Mouse (Mus musculus): Measurements from ENCODE around the gene Uap1l1. TPM values are rescaled to one million over a fixed set of nuclear protein-coding genes. Genes with fewer than 3 reads are reported as not detected.

Uap1l1 gene
- polyA plus RNA-seq, 1 experiment from 2014 or later: 5.2 TPM

DNA sequence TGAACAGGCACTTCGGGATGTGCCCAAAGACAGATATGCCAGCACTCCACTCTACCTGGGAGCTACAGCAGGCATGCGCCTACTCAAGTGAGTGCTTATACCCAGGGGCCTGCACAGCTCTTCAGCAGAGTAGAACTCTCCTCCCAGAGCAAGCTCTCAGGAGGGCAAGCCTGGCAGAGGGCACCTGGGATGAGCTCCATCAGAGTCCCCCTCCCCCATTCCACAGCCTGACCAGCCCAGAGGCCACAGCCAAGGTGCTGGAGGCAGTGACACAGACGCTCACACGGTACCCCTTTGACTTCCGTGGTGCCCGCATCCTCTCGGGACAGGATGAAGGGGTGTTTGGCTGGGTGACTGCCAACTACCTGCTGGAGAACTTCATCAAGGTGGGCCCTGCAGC is 32.6 kb upstream of the Uap1l1 start:
- Histone ChIP-seq H3K27ac (ENCODE audit: low read length) (no peak overlapping the region), H3K4me3 (ENCODE audit: low read depth, low read length) (no peak overlapping the region), H3K4me1 (ENCODE audit: control insufficient read depth, insufficient read depth, low read length) (peaks cover 7% of the 10 kb centered on the region; the same call in 1 of the 2 replicates), H3K27me3 (ENCODE audit: control insufficient read depth, insufficient read depth, low read depth, low read length) (peaks cover 57% of the 10 kb centered on the region), H3K4me2 (ENCODE audit: low read length) (no peak overlapping the region), H3K9me3 (replicated peaks; ENCODE audit: control insufficient read depth, low read length, poor library complexity, severe bottlenecking) (no peaks in the 10 kb centered on the region), H3K9ac (ENCODE audit: low read depth, low read length) (no peak overlapping the region), H3K36me3 (ENCODE audit: control insufficient read depth, insufficient read depth, low read length) (no peaks in the 10 kb centered on the region)
- ATAC-seq: no peak
- 96% methylated on average over 7 of the region's 7 CpGs for WGBS

DNA sequence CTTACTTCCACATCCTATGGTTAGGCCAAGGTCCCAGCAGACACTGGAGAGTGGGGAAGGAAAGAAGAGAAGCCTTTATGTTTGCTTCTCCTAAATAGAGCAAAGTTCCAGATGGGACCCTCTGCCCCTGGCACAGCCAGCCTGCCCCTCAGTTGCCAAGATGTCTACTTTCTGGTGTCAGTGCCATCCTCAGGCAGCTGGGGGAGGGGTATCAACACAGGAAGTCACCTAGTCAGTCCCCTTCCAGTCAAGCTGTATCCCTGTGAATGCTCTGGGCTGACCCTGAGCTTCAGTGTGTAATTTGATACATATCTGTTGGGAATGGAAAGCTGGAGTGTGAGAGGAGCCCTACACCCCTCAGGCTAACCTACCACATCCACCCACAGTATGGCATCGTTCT is 31.5 kb upstream of the Uap1l1 start:
- 62% methylated on average over 1 of the region's 1 CpGs for WGBS
- H3K4me2 ChIP-seq (ENCODE audit: low read length): no peak overlapping the region
- no peaks in the 10 kb centered on the region for H3K9me3 ChIP-seq (replicated peaks; ENCODE audit: control insufficient read depth, low read length, poor library complexity, severe bottlenecking)
- peaks cover 7% of the 10 kb centered on the region; the same call in 1 of the 2 replicates for H3K4me1 ChIP-seq (ENCODE audit: control insufficient read depth, insufficient read depth, low read length)
- H3K27me3 ChIP-seq (ENCODE audit: control insufficient read depth, insufficient read depth, low read depth, low read length): peaks cover 57% of the 10 kb centered on the region
- H3K9ac ChIP-seq (ENCODE audit: low read depth, low read length): no peak overlapping the region
- no peak overlapping the region for H3K27ac ChIP-seq (ENCODE audit: low read length)
- H3K4me3 ChIP-seq (ENCODE audit: low read depth, low read length): no peak overlapping the region
- H3K36me3 ChIP-seq (ENCODE audit: control insufficient read depth, insufficient read depth, low read length): no peaks in the 10 kb centered on the region
- ATAC-seq: no peak

DNA sequence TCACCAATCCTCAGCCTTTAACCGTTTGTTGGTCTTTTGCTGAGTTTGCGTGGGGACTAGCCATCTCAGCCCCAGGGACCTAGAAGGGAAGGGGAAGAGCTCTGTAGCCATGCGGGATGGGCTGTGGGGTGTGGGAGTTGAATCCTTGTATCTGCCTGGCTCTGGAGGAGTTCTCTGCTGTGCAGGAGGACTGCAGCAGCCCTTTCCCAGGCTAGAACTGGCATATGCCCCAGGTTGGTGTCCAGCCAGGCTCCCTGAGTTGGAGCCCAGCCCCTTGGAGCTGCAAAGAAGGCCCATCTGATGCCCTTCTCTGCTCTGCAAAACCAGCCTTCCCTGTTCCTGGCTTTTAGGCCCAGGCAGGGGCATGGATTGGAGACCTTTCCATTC is 31.1 kb upstream of the Uap1l1 start:
- peak overlapping the region; percentile 63; the same call in 1 of the 2 replicates for H3K4me2 ChIP-seq (ENCODE audit: low read length)
- WGBS: 28% methylated on average over 3 of the region's 3 CpGs

DNA sequence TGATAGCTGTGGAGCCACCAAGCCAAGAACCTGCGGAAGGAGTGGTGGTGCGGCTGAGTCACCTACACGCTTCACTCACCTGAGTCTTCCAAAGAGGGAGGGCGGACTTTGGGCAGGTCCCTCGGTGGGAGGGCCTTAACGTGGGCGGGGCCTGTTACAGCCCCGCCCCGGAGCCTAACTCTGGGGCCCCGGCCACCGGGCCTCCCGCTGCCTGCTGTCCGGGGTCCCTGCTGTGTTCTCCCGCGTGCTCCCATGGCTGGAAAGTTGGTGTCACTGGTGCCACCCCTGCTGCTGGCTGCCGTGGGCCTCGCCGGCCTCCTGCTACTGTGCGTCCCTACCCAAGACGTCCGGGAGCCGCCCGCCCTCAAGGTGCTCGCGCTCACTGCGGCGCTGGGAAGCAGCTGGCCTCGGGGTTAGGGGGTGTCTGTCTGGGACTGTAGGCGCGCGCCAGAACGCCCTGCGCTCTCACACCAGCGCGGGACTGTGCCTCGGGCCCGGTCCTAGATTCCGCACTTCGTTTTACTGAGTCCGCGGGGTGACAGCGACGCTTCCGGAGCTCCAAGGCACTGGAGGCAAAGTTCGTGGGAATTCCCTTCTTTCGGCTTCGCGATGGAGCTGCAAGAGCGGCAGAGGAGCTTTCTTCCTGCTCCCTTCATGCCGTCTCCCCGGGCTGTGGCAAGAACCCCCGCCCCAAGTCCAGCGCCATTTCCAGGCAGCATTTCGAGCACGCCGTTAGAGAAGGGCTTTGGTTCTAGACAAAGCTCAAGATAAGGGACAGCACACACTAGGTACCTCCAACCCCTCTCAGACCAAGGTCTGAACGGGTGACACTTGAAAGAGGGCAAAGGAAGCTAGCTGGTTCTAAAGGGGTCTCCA is 30.5 kb upstream of the Uap1l1 start, which contains the start of gene Entpd2:
Gene Entpd2 (plus strand): TSS at position 154 of the 876 bp plus-strand sequence.
- WGBS: 2% methylated on average over 56 of the region's 57 CpGs
- peak within 1 kb of the TSS; percentile 63 for H3K4me2 ChIP-seq (ENCODE audit: low read length)
- H3K4me3 ChIP-seq (ENCODE audit: low read depth, low read length): peak within 1 kb of the TSS; percentile 40
- H3K27me3 ChIP-seq (ENCODE audit: control insufficient read depth, insufficient read depth, low read depth, low read length): peaks cover 57% of the 10 kb centered on the region
- 0 out of 2 replicates have a peak, but pooled peaks have one; percentile 6 for ATAC-seq
- H3K36me3 ChIP-seq (ENCODE audit: control insufficient read depth, insufficient read depth, low read length): no peaks in the 10 kb centered on the region
- H3K4me1 ChIP-seq (ENCODE audit: control insufficient read depth, insufficient read depth, low read length): peaks cover 7% of the 10 kb centered on the region; the same call in 1 of the 2 replicates
- no peaks in the 10 kb centered on the region for H3K9me3 ChIP-seq (replicated peaks; ENCODE audit: control insufficient read depth, low read length, poor library complexity, severe bottlenecking)
- no peak within 1 kb of the TSS; the same call in 1 of the 2 replicates for H3K27ac ChIP-seq (ENCODE audit: low read length)
- peak within 1 kb of the TSS; percentile 48 for H3K9ac ChIP-seq (ENCODE audit: low read depth, low read length)

More for the DNA sequence above, 31.1 kb upstream of the Uap1l1 start:
- H3K27me3 ChIP-seq (ENCODE audit: control insufficient read depth, insufficient read depth, low read depth, low read length): peaks cover 57% of the 10 kb centered on the region
- H3K9me3 ChIP-seq (replicated peaks; ENCODE audit: control insufficient read depth, low read length, poor library complexity, severe bottlenecking): no peaks in the 10 kb centered on the region
- no peaks in the 10 kb centered on the region for H3K36me3 ChIP-seq (ENCODE audit: control insufficient read depth, insufficient read depth, low read length)
- no peak overlapping the region for H3K27ac ChIP-seq (ENCODE audit: low read length)
- no peak for ATAC-seq
- H3K4me1 ChIP-seq (ENCODE audit: control insufficient read depth, insufficient read depth, low read length): peaks cover 7% of the 10 kb centered on the region; the same call in 1 of the 2 replicates
- H3K4me3 ChIP-seq (ENCODE audit: low read depth, low read length): no peak overlapping the region
- no peak overlapping the region for H3K9ac ChIP-seq (ENCODE audit: low read depth, low read length)

DNA sequence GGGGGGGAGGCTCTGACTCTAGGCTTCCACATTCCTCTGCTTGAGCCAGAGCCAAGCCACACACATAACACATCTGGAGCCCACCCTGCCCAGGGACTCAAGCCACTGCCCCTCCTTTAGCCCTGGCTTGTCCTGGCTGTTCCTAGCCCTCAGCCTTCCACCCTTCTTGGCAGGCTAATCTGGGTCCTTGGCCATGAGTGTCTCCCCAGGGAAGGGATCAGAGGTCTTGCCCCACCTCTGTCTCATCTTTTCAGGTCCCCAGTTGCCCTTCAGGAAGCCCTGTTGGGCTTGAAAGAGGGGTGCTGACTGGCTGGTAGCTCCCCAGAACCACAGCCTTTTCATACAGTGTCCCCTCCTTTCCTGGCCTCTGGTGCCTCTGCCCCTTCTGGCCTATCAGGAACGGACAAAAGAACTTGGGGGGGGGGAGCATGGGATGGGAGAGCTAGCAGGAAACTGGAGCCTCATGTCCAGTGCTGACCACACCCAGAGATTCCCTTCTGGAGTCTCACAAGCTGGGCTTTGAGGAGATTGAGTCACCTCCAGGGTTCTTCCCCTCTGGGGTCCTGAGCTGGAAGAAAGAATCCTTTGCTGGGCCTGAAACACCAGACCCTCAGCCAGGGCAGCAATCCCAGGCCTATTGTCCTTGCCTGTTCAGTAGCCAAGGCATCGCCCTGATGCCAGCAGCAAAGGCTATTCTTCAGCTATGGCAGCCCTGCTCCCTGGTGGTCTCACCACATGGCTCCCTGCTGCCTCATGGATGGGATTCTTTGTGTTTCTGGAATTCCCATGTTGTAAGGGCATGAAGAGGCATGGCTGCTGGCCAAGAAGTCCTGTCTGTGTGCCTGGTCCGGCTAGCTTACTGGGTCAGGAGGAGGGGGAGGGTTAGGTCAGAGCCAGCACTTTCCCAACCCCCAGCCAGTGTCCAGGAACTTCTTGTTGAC is 29.1 kb upstream of the Uap1l1 start:
- no peak overlapping the region for H3K4me2 ChIP-seq (ENCODE audit: low read length)
- H3K9me3 ChIP-seq (replicated peaks; ENCODE audit: control insufficient read depth, low read length, poor library complexity, severe bottlenecking): no peaks in the 10 kb centered on the region
- H3K9ac ChIP-seq (ENCODE audit: low read depth, low read length): no peak overlapping the region
- no peaks in the 10 kb centered on the region for H3K36me3 ChIP-seq (ENCODE audit: control insufficient read depth, insufficient read depth, low read length)
- peaks cover 50% of the 10 kb centered on the region for H3K27me3 ChIP-seq (ENCODE audit: control insufficient read depth, insufficient read depth, low read depth, low read length)
- ATAC-seq: peak; percentile 71
- H3K4me1 ChIP-seq (ENCODE audit: control insufficient read depth, insufficient read depth, low read length): peaks cover 6% of the 10 kb centered on the region; the same call in 1 of the 2 replicates
- 26% methylated on average over 3 of the region's 3 CpGs for WGBS
- H3K27ac ChIP-seq (ENCODE audit: low read length): peak overlapping the region; percentile 22; the same call in 1 of the 2 replicates
- no peak overlapping the region for H3K4me3 ChIP-seq (ENCODE audit: low read depth, low read length)

DNA sequence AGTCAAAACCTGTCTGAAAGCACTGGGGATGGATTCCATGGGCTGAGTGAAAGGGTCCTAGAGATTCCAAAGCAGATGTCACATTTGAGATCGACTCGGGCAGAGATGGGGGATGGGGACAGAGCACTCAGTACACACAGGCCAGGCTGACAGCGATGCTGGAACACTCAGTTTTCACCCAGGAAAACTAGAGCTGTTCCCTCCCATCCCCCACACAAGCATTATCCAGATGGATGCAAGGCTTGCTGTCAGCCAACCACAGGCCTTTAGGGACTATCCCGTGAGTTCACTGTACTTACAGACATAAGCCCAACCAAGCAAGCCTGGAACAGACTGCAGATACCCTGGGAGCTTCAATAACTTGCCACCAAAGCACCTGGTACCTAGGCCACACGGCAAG is 25.8 kb upstream of the Uap1l1 start:
- H3K36me3 ChIP-seq (ENCODE audit: control insufficient read depth, insufficient read depth, low read length): no peaks in the 10 kb centered on the region
- no peaks in the 10 kb centered on the region for H3K9me3 ChIP-seq (replicated peaks; ENCODE audit: control insufficient read depth, low read length, poor library complexity, severe bottlenecking)
- H3K4me2 ChIP-seq (ENCODE audit: low read length): no peak overlapping the region
- H3K27me3 ChIP-seq (ENCODE audit: control insufficient read depth, insufficient read depth, low read depth, low read length): peaks cover 20% of the 10 kb centered on the region
- no peak for ATAC-seq
- no peak overlapping the region for H3K9ac ChIP-seq (ENCODE audit: low read depth, low read length)
- no peak overlapping the region for H3K27ac ChIP-seq (ENCODE audit: low read length)
- WGBS: 74% methylated on average over 5 of the region's 5 CpGs
- H3K4me1 ChIP-seq (ENCODE audit: control insufficient read depth, insufficient read depth, low read length): peaks cover 5% of the 10 kb centered on the region; the same call in 1 of the 2 replicates
- H3K4me3 ChIP-seq (ENCODE audit: low read depth, low read length): no peak overlapping the region

DNA sequence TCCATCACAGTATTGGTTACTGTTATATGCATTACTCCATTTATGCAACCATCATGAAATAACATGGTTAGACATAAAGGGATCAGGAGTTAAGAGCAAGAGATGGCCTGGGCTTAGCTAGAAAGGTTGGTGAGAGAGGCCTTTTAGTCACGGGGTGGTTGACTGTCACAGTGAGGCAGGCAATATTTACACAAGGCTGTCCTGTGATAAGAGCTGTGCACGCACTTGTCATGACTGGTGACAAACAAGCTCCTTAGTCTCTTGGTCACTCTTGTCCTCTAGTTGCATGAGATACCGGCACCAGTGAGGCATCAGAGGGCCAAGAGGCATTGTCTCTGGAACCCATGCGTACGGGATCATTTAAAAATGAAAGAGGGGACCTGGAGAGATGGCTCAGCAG is 19.0 kb upstream of the Uap1l1 start:
- H3K9me3 ChIP-seq (replicated peaks; ENCODE audit: control insufficient read depth, low read length, poor library complexity, severe bottlenecking): no peaks in the 10 kb centered on the region
- no peak overlapping the region for H3K27ac ChIP-seq (ENCODE audit: low read length)
- H3K4me1 ChIP-seq (ENCODE audit: control insufficient read depth, insufficient read depth, low read length): no peaks in the 10 kb centered on the region
- no peaks in the 10 kb centered on the region for H3K27me3 ChIP-seq (ENCODE audit: control insufficient read depth, insufficient read depth, low read depth, low read length)
- H3K4me3 ChIP-seq (ENCODE audit: low read depth, low read length): no peak overlapping the region
- H3K4me2 ChIP-seq (ENCODE audit: low read length): no peak overlapping the region
- no peaks in the 10 kb centered on the region for H3K36me3 ChIP-seq (ENCODE audit: control insufficient read depth, insufficient read depth, low read length)
- H3K9ac ChIP-seq (ENCODE audit: low read depth, low read length): no peak overlapping the region
- no peak for ATAC-seq
- 74% methylated on average over 5 of the region's 5 CpGs for WGBS

DNA sequence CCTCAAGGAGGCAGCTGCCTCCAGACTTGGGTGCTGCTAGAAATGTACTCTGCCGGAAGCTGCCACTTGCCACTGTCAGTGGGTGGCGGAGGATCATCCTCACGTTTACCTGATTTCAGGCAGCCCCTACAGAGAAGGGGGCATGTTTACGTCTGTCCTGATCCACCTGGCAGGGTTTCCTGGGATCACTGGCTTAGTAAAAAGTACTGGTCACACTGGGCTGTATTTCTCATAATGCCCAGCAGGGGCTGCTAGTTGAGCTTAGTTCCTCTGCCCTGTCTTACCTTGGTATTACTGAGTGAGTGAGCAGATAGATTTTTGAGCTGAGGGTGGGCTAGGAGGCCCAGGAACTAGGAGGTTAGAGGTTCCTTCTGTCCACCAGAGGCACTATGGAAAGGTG is 11.1 kb upstream of the Uap1l1 start:
- 57% methylated on average over 4 of the region's 4 CpGs for WGBS
- Histone ChIP-seq H3K9me3 (replicated peaks; ENCODE audit: control insufficient read depth, low read length, poor library complexity, severe bottlenecking) (no peaks in the 10 kb centered on the region), H3K36me3 (ENCODE audit: control insufficient read depth, insufficient read depth, low read length) (no peaks in the 10 kb centered on the region), H3K27me3 (ENCODE audit: control insufficient read depth, insufficient read depth, low read depth, low read length) (no peaks in the 10 kb centered on the region), H3K4me3 (ENCODE audit: low read depth, low read length) (no peak overlapping the region), H3K9ac (ENCODE audit: low read depth, low read length) (no peak overlapping the region), H3K27ac (ENCODE audit: low read length) (no peak overlapping the region), H3K4me2 (ENCODE audit: low read length) (no peak overlapping the region), H3K4me1 (ENCODE audit: control insufficient read depth, insufficient read depth, low read length) (peaks cover 6% of the 10 kb centered on the region)
- no peak for ATAC-seq

Measured in midbrain, embryonic 16.5 days (tissue).